Mouse (Mus musculus) gastrocnemius, adult 8-10 months (tissue): ENCODE results near the gene Slc44a5. TPM values are rescaled to one million over a fixed set of nuclear protein-coding genes. Genes with fewer than 3 reads are reported as not detected.
"Not testable (repeated sequence)": the region's sequence is repeated elsewhere in the genome, so short reads cannot be mapped to it uniquely, and the experiment has no call there.

ENCODE experiments used
- DNase-seq, 2 experiments: peaks; one replicate each; pipeline ENCODE4 v3.0.0; 2022; ENCODE audit warnings: low spot score in 2 of 2
- total RNA-seq, 4 experiments: library from RNA; stranded (reverse); gene quantifications; 2 replicates each; pipeline ENCODE4 v1.2.4; 2022

Slc44a5 gene
- total RNA-seq, 4 experiments from 2014 or later, result 0.05 to 0.07 TPM; not detected in 2

GRCm38 (mm10) chr3:154212551-154212950 is 239.3 kb downstream of the Slc44a5 start:
- DNase-seq, result no peak

- no peak for DNase-seq
Observed at GRCm38 (mm10) chr3:154215309-154215708, 242.1 kb downstream of the Slc44a5 start.

- DNase-seq, result no peak
Observed at GRCm38 (mm10) chr3:154215779-154216178, 242.5 kb downstream of the Slc44a5 start.

GRCm38 (mm10) chr3:154222141-154222591 is 248.9 kb downstream of the Slc44a5 start:
- DNase-seq, result no peak

GRCm38 (mm10) chr3:154222688-154223087 is 249.5 kb downstream of the Slc44a5 start:
- DNase-seq, result no peak

- DNase-seq, result peak; percentile 4 to 9
Observed at GRCm38 (mm10) chr3:154226100-154226752, 253.0 kb downstream of the Slc44a5 start.

GRCm38 (mm10) chr3:154244932-154245331 is 271.7 kb downstream of the Slc44a5 start:
- no peak for DNase-seq

- DNase-seq, result no peak
Observed at GRCm38 (mm10) chr3:154251486-154251885, 278.2 kb downstream of the Slc44a5 start.

GRCm38 (mm10) chr3:154252219-154252618 is 279.0 kb downstream of the Slc44a5 start:
- DNase-seq, result no peak

- not testable (repeated sequence) for DNase-seq
Observed at GRCm38 (mm10) chr3:154254187-154254586, 281.0 kb downstream of the Slc44a5 start.

GRCm38 (mm10) chr3:154257312-154257711 is 284.1 kb downstream of the Slc44a5 start:
- no peak for DNase-seq

- DNase-seq, result no peak
Observed at GRCm38 (mm10) chr3:154268313-154268712, 295.1 kb downstream of the Slc44a5 start.

GRCm38 (mm10) chr3:154269757-154270366 is 296.6 kb downstream of the Slc44a5 start:
- DNase-seq, result peak; percentile 46 to 55

- DNase-seq, result no peak
Observed at GRCm38 (mm10) chr3:154274681-154275080, 301.4 kb downstream of the Slc44a5 start.

- DNase-seq, result no peak
Observed at GRCm38 (mm10) chr3:154284260-154284659, 311.0 kb downstream of the Slc44a5 start.

- DNase-seq, result no peak
Observed at GRCm38 (mm10) chr3:154285351-154285750, 312.1 kb downstream of the Slc44a5 start.

GRCm38 (mm10) chr3:154287217-154287616 is 314.0 kb downstream of the Slc44a5 start:
- no peak for DNase-seq

- DNase-seq, result no peak
Observed at GRCm38 (mm10) chr3:154288429-154289069, 315.3 kb downstream of the Slc44a5 start.

- DNase-seq, result no peak
Observed at GRCm38 (mm10) chr3:154290351-154290750, 317.1 kb downstream of the Slc44a5 start.

- DNase-seq, result no peak
Observed at GRCm38 (mm10) chr3:154292126-154292525, 318.9 kb downstream of the Slc44a5 start.

GRCm38 (mm10) chr3:154293839-154294490 is 320.7 kb downstream of the Slc44a5 start:
- no peak for DNase-seq
